Mouse (Mus musculus): ENCODE results near the gene Icos. TPM values are rescaled to one million over a fixed set of nuclear protein-coding genes. Genes with fewer than 3 reads are reported as not detected.

Icos gene
- polyA plus RNA-seq (2015; fragmentation: Nextera tagmentation; extraction: Ambion mirVana) = 0.48 and 0.81 TPM in 2 replicates

GRCm38 (mm10) chr1:60977641-60978040 is at the start of gene Icos:
Gene Icos (plus strand): TSS chr1:60977927.
- no peaks in the 10 kb centered on the region for H3K9me3 ChIP-seq (replicated peaks)
- 70% methylated on average over 6 of the region's 6 CpGs for WGBS
- H3K9ac ChIP-seq = no peak within 1 kb of the TSS
- no peak within 1 kb of the TSS for H3K27ac ChIP-seq
- H3K36me3 ChIP-seq = no peaks in the 10 kb centered on the region
- no peak for ATAC-seq (replicated peaks; ENCODE audit: insufficient number of reproducible peaks, insufficient read depth, low FRiP score, low read depth)
- no peak within 1 kb of the TSS for H3K4me2 ChIP-seq
- no peaks in the 10 kb centered on the region for H3K4me1 ChIP-seq (replicated peaks)
- H3K27me3 ChIP-seq = no peaks in the 10 kb centered on the region
- no peak within 1 kb of the TSS for H3K4me3 ChIP-seq

DNA sequence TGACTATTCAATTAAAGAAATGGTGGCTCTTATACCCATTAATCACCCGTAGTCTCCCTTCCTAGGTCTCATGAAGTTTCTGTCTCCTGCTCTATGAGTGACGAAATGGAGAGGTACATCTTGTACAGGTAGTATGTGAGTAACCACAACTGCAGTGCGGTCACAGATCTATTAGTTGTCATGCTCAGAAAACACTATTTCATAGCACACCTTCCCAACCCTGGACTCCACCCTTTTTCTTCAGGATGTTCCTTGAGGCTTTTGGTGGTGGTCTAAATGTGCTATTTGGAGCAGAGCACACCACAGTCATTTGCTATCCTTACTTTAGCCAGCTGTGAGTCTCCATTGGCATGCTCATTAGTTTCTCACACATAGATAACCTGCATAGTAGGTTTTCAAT is 48.7 kb upstream of the Icos start:
- Histone ChIP-seq H3K27me3 (no peaks in the 10 kb centered on the region), H3K36me3 (no peaks in the 10 kb centered on the region), H3K4me3 (no peak overlapping the region), H3K4me2 (no peak overlapping the region), H3K9me3 (replicated peaks) (no peaks in the 10 kb centered on the region), H3K9ac (no peak overlapping the region), H3K4me1 (replicated peaks) (no peaks in the 10 kb centered on the region), H3K27ac (no peak overlapping the region)
- no peak for ATAC-seq (replicated peaks; ENCODE audit: insufficient number of reproducible peaks, insufficient read depth, low FRiP score, low read depth)
- WGBS = 88% methylated on average over 3 of the region's 3 CpGs

- Histone ChIP-seq H3K9ac (no peak overlapping the region), H3K27me3 (no peaks in the 10 kb centered on the region), H3K36me3 (no peaks in the 10 kb centered on the region), H3K9me3 (replicated peaks) (no peaks in the 10 kb centered on the region), H3K4me1 (replicated peaks) (no peaks in the 10 kb centered on the region), H3K27ac (no peak overlapping the region), H3K4me2 (no peak overlapping the region), H3K4me3 (no peak overlapping the region)
- ATAC-seq (replicated peaks; ENCODE audit: insufficient number of reproducible peaks, insufficient read depth, low FRiP score, low read depth) = no peak
- WGBS = 80% methylated on average over 7 of the region's 7 CpGs
Measured at GRCm38 (mm10) chr1:60930397-60930796, 47.3 kb upstream of the Icos start.

DNA sequence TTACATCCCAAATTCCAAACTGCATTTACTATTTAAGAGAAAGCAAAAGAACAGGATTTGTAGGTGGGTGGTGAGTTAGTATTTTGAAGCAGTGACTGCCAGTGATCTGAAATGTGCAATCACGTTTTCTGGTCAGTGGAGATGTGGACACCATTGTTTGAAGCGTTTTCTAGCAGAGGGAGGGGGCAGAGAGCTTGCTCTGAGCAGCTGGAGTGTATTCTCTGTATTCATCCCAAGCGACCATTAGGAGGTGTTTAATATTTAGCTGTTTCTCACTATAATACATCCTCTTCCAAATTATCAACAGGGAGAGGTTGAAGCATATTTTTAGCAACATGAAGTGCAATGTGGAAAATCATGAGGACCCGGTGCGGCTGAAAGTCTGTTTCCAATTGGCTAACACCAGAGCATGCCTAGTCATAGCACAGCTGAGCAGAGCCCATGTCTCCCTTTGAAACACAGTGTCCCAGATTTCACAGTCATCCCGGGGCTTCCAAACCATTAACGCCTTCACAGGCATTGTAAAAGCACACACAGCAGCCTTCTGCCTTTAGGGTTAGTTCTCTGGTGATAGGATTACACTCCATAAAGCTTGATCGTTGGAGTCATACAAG is 41.7 kb upstream of the Icos start:
- ATAC-seq (replicated peaks; ENCODE audit: insufficient number of reproducible peaks, insufficient read depth, low FRiP score, low read depth) = peak; percentile 53; the same call in 1 of the 2 replicates
- Histone ChIP-seq H3K4me1 (replicated peaks) (peaks cover 8% of the 10 kb centered on the region), H3K27me3 (no peaks in the 10 kb centered on the region), H3K27ac (peak overlapping the region; percentile 17), H3K4me2 (peak overlapping the region; percentile 12; the same call in 1 of the 2 replicates), H3K9ac (no peak overlapping the region), H3K9me3 (replicated peaks) (no peaks in the 10 kb centered on the region), H3K36me3 (no peaks in the 10 kb centered on the region), H3K4me3 (no peak overlapping the region)
- 43% methylated on average over 8 of the region's 8 CpGs for WGBS

DNA sequence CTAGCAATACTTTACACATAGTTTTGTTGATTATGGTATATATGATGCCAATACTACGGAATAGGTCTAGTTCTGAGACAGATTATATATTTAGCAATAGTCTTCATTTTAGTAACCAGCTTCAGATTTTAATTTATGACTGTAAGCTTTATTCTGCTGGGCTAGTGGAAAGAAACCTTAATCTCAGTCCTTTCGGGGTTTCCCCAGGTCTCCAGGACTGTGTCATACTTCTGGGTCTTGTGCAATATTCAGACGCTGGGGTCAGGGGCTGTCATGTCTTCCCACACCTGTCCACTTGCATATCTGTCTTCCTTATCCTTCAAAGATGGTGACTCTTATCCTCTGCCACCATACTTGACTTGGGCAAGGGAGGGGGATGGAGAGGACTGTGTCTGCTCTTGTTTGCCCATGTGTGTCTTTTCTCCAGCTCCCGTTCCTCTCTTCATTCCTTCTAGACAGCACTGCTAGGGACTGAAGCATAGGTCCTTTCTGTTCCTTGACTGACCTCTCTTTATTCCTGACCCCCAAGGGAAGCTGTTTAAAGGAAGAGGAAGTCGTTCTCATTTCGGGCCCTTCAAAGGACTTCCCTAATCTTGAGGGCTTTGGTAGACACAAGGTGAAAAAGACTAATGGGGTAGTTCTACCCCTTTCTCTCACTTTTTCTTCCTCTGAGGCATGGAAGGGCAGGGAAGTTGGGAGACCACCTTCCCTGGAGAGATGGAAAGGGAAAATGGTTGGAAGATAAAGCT is 40.6 kb upstream of the Icos start:
- Histone ChIP-seq H3K4me3 (no peak overlapping the region), H3K36me3 (no peaks in the 10 kb centered on the region), H3K4me1 (replicated peaks) (peaks cover 8% of the 10 kb centered on the region), H3K4me2 (no peak overlapping the region), H3K9ac (no peak overlapping the region), H3K9me3 (replicated peaks) (no peaks in the 10 kb centered on the region), H3K27me3 (no peaks in the 10 kb centered on the region), H3K27ac (no peak overlapping the region)
- 69% methylated on average over 6 of the region's 6 CpGs for WGBS
- ATAC-seq (replicated peaks; ENCODE audit: insufficient number of reproducible peaks, insufficient read depth, low FRiP score, low read depth) = no peak

- ATAC-seq (replicated peaks; ENCODE audit: insufficient number of reproducible peaks, insufficient read depth, low FRiP score, low read depth) = no peak
Measured at GRCm38 (mm10) chr1:60938256-60938655, 39.5 kb upstream of the Icos start.

GRCm38 (mm10) chr1:60938974-60939373 is 38.8 kb upstream of the Icos start:
- WGBS = 73% methylated on average over 5 of the region's 5 CpGs
- H3K9ac ChIP-seq = no peak overlapping the region

More at GRCm38 (mm10) chr1:60938256-60938655, 39.5 kb upstream of the Icos start:
- Histone ChIP-seq H3K9me3 (replicated peaks) (no peaks in the 10 kb centered on the region), H3K4me2 (no peak overlapping the region), H3K27me3 (no peaks in the 10 kb centered on the region), H3K4me1 (replicated peaks) (peaks cover 8% of the 10 kb centered on the region), H3K36me3 (no peaks in the 10 kb centered on the region), H3K9ac (no peak overlapping the region), H3K4me3 (no peak overlapping the region), H3K27ac (no peak overlapping the region)
- 66% methylated on average over 2 of the region's 2 CpGs for WGBS

DNA sequence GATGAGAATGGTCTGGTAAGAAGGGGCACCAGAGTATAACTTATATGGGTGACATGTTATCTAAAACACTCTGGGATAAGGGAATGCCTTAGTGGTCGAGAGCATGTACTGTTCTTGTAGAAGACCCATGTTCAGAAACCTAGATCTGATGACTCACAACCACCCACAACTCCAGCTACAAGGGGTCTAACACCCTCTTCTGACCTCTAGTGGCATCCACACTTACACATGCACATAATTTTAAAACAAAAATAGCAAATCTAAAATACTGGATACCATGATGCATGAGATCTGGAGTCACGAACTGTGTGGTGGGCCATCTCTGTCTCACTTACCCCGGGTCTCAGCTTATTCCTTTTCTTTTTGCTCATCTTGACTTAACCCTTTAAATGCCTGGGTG is 37.7 kb upstream of the Icos start:
- Histone ChIP-seq H3K27me3 (no peaks in the 10 kb centered on the region), H3K4me3 (no peak overlapping the region), H3K27ac (no peak overlapping the region), H3K9ac (no peak overlapping the region), H3K4me2 (no peak overlapping the region), H3K4me1 (replicated peaks) (peaks cover 8% of the 10 kb centered on the region), H3K36me3 (no peaks in the 10 kb centered on the region), H3K9me3 (replicated peaks) (no peaks in the 10 kb centered on the region)
- 67% methylated on average over 3 of the region's 3 CpGs for WGBS
- no peak for ATAC-seq (replicated peaks; ENCODE audit: insufficient number of reproducible peaks, insufficient read depth, low FRiP score, low read depth)

More at GRCm38 (mm10) chr1:60938974-60939373, 38.8 kb upstream of the Icos start:
- H3K27me3 ChIP-seq = no peaks in the 10 kb centered on the region
- no peak for ATAC-seq (replicated peaks; ENCODE audit: insufficient number of reproducible peaks, insufficient read depth, low FRiP score, low read depth)
- H3K4me3 ChIP-seq = no peak overlapping the region
- peaks cover 8% of the 10 kb centered on the region for H3K4me1 ChIP-seq (replicated peaks)
- no peak overlapping the region for H3K27ac ChIP-seq
- no peaks in the 10 kb centered on the region for H3K36me3 ChIP-seq
- no peak overlapping the region for H3K4me2 ChIP-seq
- no peaks in the 10 kb centered on the region for H3K9me3 ChIP-seq (replicated peaks)

DNA sequence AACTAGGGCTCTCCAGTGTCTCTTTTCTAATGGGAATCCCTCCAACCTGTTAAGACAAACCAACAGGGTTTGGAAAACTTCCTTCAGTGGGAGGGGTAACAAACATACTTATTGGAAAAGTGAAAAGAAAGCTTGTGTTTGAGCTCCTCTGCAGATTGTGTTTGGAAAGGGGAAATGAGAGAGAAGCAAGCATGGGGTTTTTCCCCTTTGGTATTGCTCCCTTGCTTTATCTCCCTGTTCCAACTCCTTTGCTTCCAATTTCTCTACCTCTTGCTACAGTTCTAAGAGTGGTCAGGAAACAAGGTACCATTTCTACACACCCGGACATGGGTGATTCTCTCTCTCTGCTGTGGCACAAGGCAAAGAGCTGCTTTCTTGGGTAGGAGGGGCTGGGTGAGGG is 37.1 kb upstream of the Icos start:
- no peak overlapping the region for H3K27ac ChIP-seq
- H3K4me3 ChIP-seq = no peak overlapping the region
- no peaks in the 10 kb centered on the region for H3K9me3 ChIP-seq (replicated peaks)
- no peaks in the 10 kb centered on the region for H3K36me3 ChIP-seq
- 66% methylated on average over 1 of the region's 1 CpGs for WGBS
- no peak overlapping the region for H3K9ac ChIP-seq
- H3K4me1 ChIP-seq (replicated peaks) = peaks cover 8% of the 10 kb centered on the region
- H3K4me2 ChIP-seq = no peak overlapping the region
- ATAC-seq (replicated peaks; ENCODE audit: insufficient number of reproducible peaks, insufficient read depth, low FRiP score, low read depth) = no peak
- no peaks in the 10 kb centered on the region for H3K27me3 ChIP-seq

DNA sequence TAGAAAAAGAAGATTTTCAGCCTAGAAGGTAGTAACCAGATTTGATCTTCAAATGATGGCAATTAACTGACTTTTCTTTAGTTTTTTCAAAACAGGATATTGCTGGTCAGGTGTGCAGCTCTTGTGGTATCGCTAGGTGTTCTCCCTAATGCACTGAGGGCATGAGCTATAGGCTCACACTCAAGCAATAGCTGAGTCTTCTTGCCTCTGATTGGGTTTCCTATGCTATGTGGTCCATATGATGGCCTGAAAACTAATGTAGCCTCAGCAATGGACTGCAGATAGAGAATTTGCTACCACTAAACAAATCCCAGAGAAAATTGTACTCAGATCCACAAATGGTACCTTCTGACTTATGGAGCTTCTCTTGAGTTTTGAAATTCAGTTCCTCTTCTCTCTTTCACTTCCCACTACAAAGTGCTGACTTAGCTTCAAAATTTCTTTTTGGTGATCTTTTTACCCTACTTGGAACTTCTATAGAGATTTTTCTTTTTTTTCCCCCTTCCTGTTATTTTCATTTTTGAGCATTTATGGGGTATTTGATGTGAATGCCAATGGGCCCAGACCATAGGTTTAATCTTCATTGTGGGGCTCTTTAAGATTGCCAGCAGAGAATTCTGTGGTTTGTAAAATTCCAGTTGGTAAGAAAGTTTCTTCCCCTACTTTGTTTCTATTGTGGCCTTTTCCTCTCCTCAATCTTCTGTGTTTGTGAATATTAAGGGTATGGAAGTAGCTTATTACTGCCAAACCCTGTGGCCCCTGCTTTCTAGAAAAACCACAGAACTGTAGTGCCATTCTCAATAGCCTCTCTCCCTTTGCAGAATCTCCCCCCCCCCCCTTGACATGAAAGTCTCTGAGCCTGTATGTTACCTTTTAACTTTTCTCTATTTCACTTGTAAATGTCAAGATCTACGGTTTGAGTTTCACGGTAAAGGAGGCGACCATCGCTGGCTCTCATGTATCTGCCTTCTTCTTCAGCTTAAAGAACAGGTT is 36.4 kb upstream of the Icos start:
- H3K9me3 ChIP-seq (replicated peaks) = no peaks in the 10 kb centered on the region
- H3K9ac ChIP-seq = no peak overlapping the region
- peaks cover 5% of the 10 kb centered on the region for H3K4me1 ChIP-seq (replicated peaks)
- no peaks in the 10 kb centered on the region for H3K27me3 ChIP-seq
- ATAC-seq (replicated peaks; ENCODE audit: insufficient number of reproducible peaks, insufficient read depth, low FRiP score, low read depth) = no peak
- no peak overlapping the region for H3K4me3 ChIP-seq
- H3K4me2 ChIP-seq = no peak overlapping the region
- no peak overlapping the region for H3K27ac ChIP-seq
- WGBS = 90% methylated on average over 5 of the region's 5 CpGs
- no peaks in the 10 kb centered on the region for H3K36me3 ChIP-seq

- H3K27ac ChIP-seq = no peak overlapping the region
- no peak overlapping the region for H3K4me3 ChIP-seq
- H3K9ac ChIP-seq = no peak overlapping the region
- no peaks in the 10 kb centered on the region for H3K9me3 ChIP-seq (replicated peaks)
- ATAC-seq (replicated peaks; ENCODE audit: insufficient number of reproducible peaks, insufficient read depth, low FRiP score, low read depth) = no peak
- peaks cover 5% of the 10 kb centered on the region for H3K4me1 ChIP-seq (replicated peaks)
- WGBS = 66% methylated on average over 2 of the region's 2 CpGs
- no peaks in the 10 kb centered on the region for H3K27me3 ChIP-seq
- H3K36me3 ChIP-seq = no peaks in the 10 kb centered on the region
- H3K4me2 ChIP-seq = no peak overlapping the region
Measured at GRCm38 (mm10) chr1:60942921-60943320, 34.8 kb upstream of the Icos start.
